Mouse (Mus musculus) layer of hippocampus, postnatal 25 days (tissue): Measurements from ENCODE around the gene Mast1. TPM values are rescaled to one million over a fixed set of nuclear protein-coding genes. Genes with fewer than 3 reads are reported as not detected.
"Not testable (repeated sequence)": the region's sequence is repeated elsewhere in the genome, so short reads cannot be mapped to it uniquely, and the experiment has no call there.

Experiments
- DNase-seq, 2 experiments: peaks; one replicate each; pipeline ENCODE4 v3.0.0; 2022; ENCODE audit warnings: mixed read lengths in 2 of 2, low spot score in 1 of 2; ENCODE audit errors: extremely low spot score in 1 of 2
- total RNA-seq, 2 experiments: library from RNA; stranded (reverse); gene quantifications; 2 replicates each; pipeline ENCODE4 v1.2.3; 2021

Mast1 gene
- total RNA-seq, 2 experiments from 2014 or later, result 75.7 to 100 TPM

DNA sequence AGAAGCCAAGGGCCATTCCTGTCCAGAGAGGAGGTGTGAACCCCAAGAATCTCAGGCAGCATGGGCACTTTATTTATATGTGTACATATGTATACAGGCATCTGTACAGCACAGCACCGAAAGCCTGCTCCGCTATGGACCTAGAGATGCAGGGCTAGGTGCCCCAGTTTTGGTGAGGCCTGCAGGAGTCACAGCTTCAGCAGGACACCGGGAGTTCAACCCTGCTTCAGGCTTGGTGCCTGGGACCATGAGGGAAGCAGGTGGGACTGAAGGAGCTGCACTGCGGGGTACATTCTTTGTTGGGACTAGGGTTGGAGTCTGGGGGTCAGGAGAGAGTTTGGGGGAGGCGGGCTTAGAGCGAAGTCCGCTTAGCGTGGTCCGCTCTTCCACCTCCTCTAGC is 25.3 kb downstream of the Mast1 start:
- no peak for DNase-seq

DNA sequence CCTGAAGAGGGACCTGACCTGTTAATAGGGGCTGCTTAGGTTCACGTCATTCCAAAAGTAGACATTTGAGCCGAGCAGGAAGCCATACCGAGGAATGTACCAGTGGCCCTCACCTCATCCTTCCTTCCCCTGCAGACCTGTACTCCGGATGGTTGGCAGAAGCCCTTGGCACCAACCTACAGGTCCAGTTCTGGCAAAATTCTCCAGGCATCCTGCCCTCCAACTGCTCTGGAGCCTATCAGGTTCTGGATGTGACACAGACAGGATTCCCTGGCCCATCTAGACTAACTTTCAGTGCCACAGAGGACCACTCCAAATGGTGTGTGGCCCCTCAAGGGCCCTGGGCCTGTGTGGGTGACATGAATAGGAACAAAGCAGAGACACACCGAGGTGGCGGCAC is 26.6 kb downstream of the Mast1 start:
- no peak for DNase-seq

GRCm38 (mm10) chr8:84909949-84910348 is 27.2 kb downstream of the Mast1 start:
- no peak for DNase-seq

GRCm38 (mm10) chr8:84909162-84909767 is 27.9 kb downstream of the Mast1 start:
- no peak for DNase-seq

DNA sequence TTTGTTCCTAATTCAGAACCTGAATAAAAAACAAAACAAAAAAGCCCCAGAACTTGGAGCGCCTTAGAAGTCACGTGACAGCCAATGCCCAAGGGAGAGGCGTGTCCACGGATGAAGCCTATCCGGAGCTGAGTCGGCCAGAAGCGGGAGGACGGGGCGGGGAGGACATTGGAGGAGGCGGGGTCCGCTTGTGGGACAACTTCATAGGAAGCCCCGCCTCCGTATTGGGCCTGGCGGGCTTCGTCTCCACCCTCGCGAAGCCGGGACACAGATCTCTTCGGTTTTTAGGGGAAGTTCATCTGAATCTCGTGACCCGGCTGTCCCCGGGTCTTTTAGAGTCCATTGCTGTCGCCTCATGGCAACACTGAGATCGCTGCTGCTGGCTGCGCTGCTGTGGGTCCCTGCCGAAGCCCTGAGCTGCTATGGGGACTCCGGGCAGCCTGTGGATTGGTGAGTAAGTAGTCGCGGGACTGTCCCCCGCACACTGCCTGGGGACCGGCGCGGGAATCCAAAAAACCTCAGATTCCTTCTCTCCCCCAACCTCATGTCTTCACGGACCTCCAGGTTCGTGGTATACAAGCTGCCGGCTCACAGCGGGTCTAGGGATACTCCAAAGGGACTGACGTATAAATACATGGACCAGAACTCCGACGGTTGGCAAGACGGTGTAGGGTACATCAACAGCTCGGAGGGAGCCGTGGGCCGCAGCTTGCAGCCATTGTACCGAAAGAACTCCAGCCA is 28.6 kb downstream of the Mast1 start, which contains the start of gene Dnase2a:
Gene Dnase2a, plus strand, starts transcription at position 140 of the 741 bp plus-strand sequence.
- DNase-seq, result peak in 1 of 2 experiments; percentile 61

DNA sequence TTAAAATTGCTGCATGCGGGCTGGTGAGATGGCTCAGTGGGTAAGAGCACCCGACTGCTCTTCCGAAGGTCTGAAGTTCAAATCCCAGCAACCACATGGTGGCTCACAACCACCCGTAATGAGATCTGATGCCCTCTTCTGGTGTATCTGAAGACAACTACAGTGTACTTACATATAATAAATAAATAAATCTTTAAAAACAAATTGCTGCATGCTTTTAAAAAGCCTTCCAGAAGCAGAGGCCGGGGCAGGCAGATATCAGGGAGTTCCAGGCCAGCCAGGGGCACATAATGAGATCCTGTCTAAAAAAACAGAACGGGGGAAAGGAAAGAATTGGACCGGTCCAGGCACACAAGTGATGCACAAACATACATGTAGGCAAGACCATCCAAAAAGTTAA is 29.2 kb downstream of the Mast1 start:
- DNase-seq, result not testable (repeated sequence)

DNA sequence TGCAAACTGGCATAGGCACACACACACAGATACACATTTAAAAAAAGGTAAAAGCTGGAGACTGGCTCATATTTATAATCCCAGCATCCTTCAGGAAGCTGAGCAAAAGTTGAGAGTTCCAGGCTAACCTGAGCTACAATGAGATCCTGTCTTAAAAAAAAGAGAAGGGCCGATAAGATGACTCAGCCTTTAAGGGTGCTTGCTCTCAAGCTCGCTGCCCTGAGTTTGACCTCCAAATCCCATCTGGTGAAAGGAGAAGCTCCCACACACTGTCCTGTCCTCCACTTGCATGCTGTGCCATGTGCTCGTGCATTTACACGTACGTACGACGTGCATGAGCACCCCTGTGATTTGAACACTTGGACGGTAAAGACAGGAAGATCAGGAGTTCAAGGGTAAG is 29.7 kb downstream of the Mast1 start:
- no peak for DNase-seq

DNA sequence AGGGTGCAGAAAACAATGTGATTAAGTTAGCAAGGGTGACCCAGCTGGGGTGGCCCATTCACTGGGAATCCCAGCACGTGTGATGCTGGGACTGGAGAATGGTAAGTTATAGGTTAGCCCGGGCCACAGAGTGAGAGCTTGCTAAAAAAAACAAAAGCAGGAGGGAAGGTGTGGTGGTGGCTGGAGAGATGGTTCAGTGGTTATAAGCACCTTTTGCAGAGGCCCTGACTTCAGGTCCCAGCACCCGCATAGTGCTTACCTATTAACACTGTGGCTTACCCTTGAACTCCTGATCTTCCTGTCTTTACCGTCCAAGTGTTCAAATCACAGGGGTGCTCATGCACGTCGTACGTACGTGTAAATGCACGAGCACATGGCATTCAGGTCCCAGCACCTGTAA is 30.1 kb downstream of the Mast1 start:
- DNase-seq, result no peak

GRCm38 (mm10) chr8:84904351-84904750 is 32.8 kb downstream of the Mast1 start:
- no peak for DNase-seq

DNA sequence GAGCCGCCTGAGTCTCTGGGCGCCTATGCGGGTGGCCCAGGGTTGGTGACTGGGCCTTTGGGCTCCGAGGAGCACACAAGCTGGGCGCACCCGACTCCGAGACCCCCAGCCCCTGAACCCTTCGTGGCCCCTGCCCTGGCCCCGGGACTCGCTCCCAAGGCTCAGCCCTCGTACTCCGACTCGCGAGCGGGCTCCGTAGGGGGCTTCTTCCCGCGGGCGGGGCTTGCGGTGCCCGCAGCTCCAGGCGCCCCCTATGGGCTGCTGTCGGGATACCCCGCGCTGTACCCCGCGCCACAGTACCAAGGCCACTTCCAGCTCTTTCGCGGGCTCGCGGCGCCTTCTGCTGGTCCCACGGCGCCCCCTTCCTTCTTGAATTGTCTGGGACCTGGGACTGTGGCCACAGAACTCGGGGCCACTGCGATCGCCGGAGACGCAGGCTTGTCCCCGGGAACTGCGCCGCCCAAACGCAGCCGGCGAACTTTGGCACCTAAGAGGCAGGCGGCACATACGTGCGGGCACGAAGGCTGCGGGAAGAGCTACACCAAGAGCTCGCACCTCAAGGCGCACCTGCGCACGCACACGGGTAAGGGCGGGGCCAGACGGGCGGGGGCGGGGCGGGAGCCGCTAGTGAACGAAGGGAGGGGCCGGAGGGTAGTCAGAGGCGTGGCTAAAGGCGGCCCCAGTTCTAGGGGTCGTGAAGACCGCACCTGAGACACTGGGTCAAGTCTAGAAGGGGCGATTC is 34.1 kb downstream of the Mast1 start:
- peak; percentile 92 to 95 for DNase-seq

DNA sequence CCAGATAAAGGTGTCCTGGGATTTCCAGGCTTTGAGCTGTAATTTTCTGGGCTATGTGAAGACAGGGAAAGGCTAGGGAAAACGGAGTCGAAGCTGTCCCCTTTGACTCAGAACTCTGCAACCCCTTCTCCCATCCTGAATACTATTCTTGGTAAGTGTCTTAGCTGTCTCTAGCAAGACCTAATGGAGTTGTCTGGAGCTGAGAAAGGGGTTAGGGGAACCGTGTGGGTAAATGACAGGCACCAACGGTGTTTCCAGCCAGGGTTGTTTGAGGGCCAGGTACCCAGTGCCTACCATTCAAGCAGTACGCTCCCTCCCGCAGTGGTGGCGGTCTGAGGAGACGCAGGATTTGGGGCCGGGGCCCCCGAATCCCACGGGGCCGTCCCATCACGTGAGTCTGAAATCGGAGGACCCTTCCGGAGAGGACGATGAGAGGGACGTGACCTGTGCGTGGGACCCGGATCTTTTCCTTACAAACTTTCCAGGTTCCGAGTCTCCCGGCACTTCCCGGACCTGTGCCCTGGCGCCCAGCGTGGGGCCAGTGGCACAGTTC is 34.7 kb downstream of the Mast1 start:
- no peak for DNase-seq

DNA sequence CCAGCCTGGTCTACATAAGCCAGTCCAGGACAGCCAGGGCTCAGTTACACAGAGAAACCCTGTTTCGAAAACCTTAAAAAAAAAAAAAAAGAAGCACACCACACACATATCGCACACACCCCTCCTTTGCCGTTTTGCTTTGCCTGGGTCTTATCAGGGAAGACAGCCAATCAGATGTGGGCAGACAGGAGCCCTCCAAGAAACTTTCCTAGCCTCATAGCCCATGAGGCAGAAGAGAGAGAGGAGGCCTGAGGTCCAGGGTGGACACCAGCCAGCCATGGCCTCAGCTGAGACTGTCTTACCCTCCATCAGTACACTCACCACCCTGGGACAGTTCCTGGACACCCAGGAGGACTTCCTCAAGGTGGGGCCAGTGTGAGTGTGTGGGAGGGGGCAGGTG is 35.4 kb downstream of the Mast1 start, which contains the start of gene Klf1:
Gene Klf1, plus strand, starts transcription at position 177 of the 400 bp plus-strand sequence.
- DNase-seq, result no peak

GRCm38 (mm10) chr8:84901071-84901470 is 36.1 kb downstream of the Mast1 start:
- DNase-seq, result no peak

DNA sequence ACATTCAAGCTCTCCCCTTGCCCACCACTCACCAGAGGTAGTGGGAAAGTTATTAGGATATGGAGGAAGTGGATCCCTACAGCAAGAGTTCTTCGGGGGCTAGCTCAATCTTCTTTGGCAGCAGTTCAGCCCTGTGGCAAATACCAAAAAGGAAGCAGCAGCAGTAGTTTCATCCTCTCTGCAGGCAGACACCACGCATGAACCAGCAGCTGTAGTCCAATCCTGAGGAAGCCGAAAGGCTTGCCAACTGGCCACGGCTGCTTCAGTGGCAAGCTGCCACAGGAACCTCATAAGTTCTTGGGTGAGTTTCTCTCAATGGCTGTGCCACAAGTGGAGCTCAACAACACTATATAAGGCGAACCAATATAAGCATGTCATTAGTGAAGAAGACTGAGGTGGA is 41.2 kb downstream of the Mast1 start:
- DNase-seq, result no peak

DNA sequence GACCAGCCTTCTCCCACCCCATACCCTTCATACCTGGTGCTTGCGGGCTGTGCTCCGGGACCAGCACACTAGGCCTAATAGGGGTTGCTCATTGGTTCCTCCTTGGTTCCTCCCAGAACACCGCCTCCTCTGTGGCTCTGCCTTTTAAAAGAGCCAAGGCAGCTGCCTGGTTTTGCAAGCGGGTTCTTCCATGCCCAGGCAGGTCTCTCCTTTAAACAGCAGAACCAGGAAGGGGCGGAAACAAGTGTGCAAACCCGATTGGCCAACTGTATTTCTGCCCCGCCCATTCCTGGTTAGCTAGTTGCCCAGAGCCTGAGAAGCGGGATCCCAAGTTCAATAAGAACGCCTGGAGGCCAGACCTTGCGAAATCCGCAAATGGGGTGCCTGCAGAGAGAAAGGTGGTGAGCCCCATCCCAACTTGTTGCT is 43.4 kb downstream of the Mast1 start, which contains the start of gene Gcdh:
Gene Gcdh, minus strand, starts transcription at position 213 of the 426 bp plus-strand sequence.
- peak; percentile 69 for DNase-seq

DNA sequence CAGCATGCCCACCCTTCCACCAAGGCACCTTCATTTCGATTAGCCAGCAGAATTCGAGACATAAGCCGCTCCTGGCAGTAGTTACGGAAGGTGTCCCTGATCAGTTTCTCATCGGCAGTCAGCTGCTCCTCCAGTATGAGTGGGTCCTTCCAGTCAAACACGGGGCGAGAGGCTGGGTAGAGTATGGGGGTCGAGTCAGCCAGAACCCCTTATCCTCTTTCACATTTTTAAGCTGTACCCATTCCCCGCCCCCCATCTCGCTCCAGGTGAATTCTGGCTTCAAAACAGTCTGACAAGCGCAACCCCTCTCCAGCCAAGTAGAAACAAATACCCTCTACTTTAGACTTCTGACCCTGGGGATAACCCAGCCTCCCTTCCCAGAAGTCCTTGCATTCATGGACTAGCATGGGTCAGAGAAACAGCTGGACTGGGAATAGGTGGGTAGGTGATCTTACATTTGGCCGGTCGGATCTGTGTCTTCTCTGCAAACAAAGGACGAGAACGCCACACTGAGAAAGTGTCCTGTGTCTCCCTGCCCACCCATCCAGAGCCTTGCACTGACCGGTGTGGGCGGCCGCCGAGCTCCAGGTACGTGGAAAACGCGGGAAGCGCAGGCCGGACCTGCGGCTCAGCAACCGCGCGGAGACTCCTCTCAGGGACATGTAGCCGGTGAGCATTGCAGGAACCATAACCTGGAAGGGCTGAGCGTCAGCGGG is 44.0 kb downstream of the Mast1 start:
- DNase-seq, result no peak

GRCm38 (mm10) chr8:84889141-84889540 is 48.0 kb downstream of the Mast1 start:
- DNase-seq, result no peak

DNA sequence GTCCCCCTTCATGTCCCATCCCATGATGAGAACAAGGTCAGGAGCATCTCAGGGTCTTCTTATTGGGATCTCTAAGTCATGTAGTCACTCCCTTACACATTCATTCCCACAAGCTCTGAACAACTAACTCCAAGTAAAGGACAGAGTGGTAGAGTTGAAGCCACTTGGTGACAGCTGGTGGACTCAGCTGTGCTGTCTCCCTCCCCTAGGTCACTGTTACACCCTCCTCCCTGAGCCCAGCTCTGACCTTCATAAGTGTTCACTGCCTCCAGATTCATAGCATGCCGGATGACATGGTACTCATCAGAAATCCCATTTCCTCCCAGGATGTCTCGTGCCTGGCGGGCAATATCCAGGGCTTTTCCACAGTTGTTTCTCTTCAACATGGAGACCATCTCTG is 48.9 kb downstream of the Mast1 start:
- DNase-seq, result no peak

- DNase-seq, result no peak
Measured at GRCm38 (mm10) chr8:84884728-84885127, 52.4 kb downstream of the Mast1 start.

- DNase-seq, result no peak
Measured at GRCm38 (mm10) chr8:84878915-84879314, 58.2 kb downstream of the Mast1 start.
